Mouse (Mus musculus): ENCODE data around the gene Trabd.

DNA sequence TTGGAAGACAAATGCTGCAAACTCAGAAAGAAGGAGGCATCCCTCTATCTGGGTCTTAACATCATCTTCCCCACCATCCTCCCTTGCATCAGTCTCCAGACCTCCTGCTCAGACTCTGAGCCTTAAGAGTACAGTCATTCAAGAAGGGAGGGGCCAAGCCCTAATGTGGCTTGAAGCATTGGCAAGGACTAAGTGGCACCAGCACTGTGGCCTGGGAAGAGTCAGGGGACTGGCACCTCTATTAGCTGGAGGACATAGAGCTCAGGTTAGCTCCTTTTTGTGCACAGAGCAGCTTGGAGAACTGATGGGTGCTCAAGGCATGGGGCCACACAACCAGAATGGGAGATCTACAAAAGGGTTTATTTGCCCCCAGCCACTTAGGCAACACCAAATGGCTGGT is 55.3 kb downstream of the Trabd start:
- TF ChIP-seq CTCF (conservative IDR thresholded peaks at IDR 0.05; ENCODE audit: low read length) (no peak), POU5F1 (IDR thresholded peaks at IDR 0.05; ENCODE audit: borderline replicate concordance, low read length) (no peak)

Data from E14TG2a.4 (cell line).